Mouse (Mus musculus) adrenal gland, adult 10 weeks (tissue): ENCODE results near the gene Spaca5. TPM values are rescaled to one million over a fixed set of nuclear protein-coding genes. Genes with fewer than 3 reads are reported as not detected.

Experiments used
- polyA plus RNA-seq: library from polyadenylated mRNA; stranded (reverse); fragments of 350-450 nt; fragmentation: Illumina TruSeq; extraction: RNeasy Lipid Tissue Mini Kit (QIAGEN cat#74804); gene quantifications from one replicate; pipeline ENCODE4 v1.2.3, GENCODE M21; 2014; ENCODE audit warnings: low read depth, low replicate concordance

The Spaca5 gene
- polyA plus RNA-seq: not detected

DNA sequence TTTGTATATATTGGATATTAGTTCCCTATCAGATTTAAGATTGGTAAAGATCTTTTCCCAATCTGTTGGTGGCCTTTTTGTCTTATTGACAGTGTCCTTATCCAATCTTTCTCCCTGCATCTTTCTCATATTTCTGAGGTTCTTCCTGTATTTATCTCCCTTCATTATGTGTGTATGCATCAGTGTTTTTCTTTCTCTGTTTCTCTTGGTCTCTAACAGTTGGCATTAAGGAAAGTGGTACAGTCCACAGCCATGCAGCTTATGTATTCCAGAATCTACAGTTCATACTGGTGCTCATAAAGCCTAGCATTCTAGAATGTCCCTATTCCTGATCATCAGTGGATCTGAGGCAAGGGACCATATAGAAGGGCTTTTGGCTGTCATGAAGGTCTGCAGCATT lies at the start of gene Spaca5:
Gene Spaca5 (plus strand): TSS at position 301 of the 400 bp plus-strand sequence.

DNA sequence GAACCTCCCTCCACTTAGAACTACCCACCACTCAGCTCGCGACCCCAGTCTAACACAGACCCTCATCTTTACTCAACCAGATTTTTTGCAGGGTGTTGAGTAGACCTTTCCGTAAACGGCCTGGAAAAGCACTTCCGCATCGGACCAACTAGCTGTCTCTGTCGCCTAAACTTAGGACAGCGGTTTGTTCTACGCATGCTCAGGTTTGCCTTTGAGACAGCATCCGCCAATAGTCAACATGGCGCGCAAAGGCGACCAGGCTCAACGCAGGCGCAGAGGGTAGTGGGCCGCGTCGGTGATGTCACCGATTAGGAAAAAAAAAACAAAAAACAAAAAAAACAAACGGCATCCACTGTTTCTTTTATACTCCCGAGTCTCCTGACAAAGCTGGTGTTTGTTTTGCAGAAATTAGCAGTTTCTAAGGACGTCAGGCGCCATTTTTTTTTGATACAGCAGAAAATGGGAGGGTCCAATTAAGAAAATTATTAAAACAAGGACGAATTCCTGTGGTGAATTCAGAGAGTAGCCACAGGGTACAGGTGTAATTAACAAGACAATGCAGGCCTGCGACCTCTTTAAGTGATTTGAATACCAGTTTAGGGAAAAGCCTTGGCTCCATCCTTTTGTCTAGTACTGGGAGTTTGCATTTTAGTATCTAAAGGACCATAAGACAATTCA lies 6.2 kb upstream of the Spaca5 start, which contains the start of gene Zfp182:
Gene Zfp182 (minus strand): TSS at position 451 of the 678 bp plus-strand sequence.

DNA sequence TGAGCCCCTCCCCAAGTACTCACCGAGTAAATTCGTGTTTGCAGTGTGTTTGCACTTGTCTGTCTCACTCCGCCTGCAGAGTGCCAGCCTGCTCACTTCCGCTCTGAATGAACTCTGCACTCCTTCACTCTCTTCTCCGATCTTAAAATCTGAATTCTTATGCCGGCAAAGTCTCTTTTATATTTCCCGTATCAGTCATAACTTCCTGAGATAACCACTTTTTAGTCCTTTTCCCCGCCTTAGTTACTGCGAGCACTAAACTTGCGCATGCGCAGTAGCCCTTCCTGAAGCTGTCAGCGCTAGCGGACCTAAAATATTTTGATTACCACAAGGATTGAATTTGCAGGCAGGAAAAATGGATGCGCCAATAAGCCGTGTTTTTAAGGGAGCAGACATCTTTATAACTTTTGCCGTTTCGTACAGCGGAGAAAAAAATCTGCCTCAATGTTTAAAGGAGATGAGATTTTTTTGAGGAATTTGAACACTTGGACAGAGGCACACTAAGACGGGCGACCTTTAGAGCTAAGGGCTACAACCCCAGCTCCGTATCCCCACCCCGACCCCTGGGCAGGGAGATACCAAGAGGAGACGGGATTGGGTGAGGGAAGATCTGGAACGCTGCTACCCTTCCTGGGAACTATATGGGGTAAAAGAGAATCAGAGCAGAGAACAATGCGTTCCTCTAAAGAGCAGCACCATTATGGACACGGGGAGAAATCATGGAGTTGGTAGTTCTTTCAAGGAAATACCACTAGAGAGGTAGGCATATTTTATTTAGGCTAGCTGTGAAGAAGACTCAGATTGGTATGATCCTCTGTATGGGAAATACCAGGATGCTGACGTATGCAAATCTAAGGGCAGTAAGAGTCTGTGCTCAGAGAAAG lies 21.0 kb downstream of the Spaca5 start, which contains the start of gene Zfp300:
Gene Zfp300 (minus strand): TSS at position 545 of the 884 bp plus-strand sequence.

DNA sequence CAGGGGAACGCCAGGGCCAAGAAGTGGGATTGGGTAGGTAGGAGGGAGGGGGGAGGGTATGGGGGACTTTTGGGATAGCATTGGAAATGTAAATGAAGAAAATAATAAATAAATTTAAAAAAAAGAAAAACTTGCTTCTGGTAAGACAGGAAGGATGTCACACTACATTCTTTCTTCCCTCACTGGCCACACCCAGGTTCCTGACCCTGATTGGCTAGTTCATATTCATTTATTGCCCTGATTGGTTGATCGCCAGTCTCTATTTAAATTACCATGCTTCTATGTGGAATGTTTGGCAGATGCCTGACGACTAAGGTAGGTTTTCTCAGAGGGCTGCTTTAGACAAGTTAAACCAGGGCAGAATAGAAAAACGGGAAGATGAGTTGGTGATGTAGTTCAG lies 47.3 kb downstream of the Spaca5 start, which contains the start of gene Ssxa1:
Gene Ssxa1 (plus strand): TSS at position 301 of the 400 bp plus-strand sequence.

Other genes with a start within 250 kb of the Spaca5 start
- 7.8 TPM for gene Timp1, start 198.2 kb upstream of the Spaca5 start, polyA plus RNA-seq
- 12.4 TPM for gene Syn1, start 147.4 kb upstream of the Spaca5 start, polyA plus RNA-seq
- not detected for gene Cfp, start 136.9 kb upstream of the Spaca5 start, polyA plus RNA-seq
- gene Elk1, start 117.8 kb upstream of the Spaca5 start, polyA plus RNA-seq: 16.3 TPM
- gene Uxt, start 106.4 kb upstream of the Spaca5 start, polyA plus RNA-seq: 28.1 TPM
- 30.4 TPM for gene Zfp182, start 6.1 kb upstream of the Spaca5 start, polyA plus RNA-seq
- gene Zfp300, start 21.1 kb downstream of the Spaca5 start, polyA plus RNA-seq: 4.8 TPM
- not detected for gene Ssxa1, start 47.4 kb downstream of the Spaca5 start, polyA plus RNA-seq
- gene Gm21876, start 107.2 kb downstream of the Spaca5 start, polyA plus RNA-seq: not detected